Mouse (Mus musculus): Measurements from ENCODE around the gene Cmtr2.
A peak's percentile ranks its signal among the peaks of the same experiment; 100 is the strongest.

Gene Cmtr2

GRCm38 (mm10) chr8:110265796-110266305, 50.4 kb downstream of the Cmtr2 start:
- DNase-seq (ENCODE audit: low spot score): no peak

GRCm38 (mm10) chr8:110266741-110267140, 51.3 kb downstream of the Cmtr2 start, which contains the start of gene Hydin:
Hydin (plus strand) TSS chr8:110266977.
- peak; percentile 74 for DNase-seq (ENCODE audit: low spot score)

GRCm38 (mm10) chr8:110267268-110267667, 51.8 kb downstream of the Cmtr2 start:
- DNase-seq (ENCODE audit: low spot score): no peak

- DNase-seq (ENCODE audit: low spot score): no peak
These were observed 55.2 kb downstream of the Cmtr2 start for GRCm38 (mm10) chr8:110270659-110271058.

- DNase-seq (ENCODE audit: low spot score): no peak
These were observed 57.9 kb downstream of the Cmtr2 start for GRCm38 (mm10) chr8:110273394-110273793.
